10 mouse cellular contexts compared by ENCODE assay signal in the genomic region with DNA sequence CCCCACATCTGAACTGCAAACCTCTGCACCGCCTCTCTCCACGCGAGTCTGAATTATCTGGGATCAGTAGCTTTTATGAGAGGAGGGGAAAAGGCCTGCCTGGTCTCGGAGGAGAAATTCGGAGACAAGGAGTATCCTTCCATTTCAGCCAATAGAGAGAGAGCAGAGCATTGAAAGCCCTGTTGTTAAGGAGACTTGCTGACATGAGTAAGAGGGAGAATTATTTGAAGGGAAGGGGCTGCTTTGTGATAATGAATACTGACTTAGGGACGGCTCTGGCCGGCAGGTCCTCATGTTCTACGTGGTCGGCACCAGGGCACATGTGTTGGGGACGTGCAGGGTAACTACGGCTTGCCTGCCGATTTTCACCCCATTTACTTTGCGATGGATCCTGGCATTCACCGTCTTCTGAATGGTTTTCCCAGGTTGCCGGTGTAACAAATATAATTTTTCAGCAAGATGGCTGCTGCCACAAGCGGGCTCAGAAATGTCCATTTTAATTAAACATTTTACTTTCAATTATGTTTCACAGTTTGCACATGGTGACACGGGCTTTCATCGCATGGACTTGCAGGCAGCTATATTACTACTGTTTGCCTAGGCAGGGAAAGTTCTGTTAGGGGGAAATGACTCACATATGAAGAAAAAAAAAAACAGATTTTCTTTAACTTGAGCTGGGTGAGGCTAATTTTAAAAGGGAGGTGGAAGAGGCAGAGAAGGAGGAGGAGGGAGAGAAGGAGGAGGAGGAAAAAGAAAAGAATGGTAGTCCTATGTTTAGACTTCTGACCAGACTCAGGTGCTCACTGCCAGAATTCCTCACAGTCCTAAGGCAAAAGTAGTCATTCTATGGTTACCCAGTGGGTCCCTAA.
A peak's percentile ranks its signal among the peaks of the same experiment; 100 is the strongest.
DNase-seq lines count a peak whose midpoint lies in the region; ATAC-seq lines count a peak whose summit lies in the region.
"Had no signal": no experiment of that assay in that cellular context is flagged by ENCODE, and none has a peak within 500 bp of the region (broad histone marks: within the 10 kb centered on the region; RNA-seq: fewer than 3 reads in every experiment).

No protein-coding gene starts in this region.

- WGBS in heart, embryonic 15.5 days: 49% methylated on average over 18 of the region's 18 CpGs
- 38% methylated on average over 18 of the region's 18 CpGs for WGBS in hindbrain, embryonic 16.5 days

- peaks cover 9% of the 10 kb centered on the region; the same call in 1 of the 2 replicates for H3K27me3 ChIP-seq in heart, embryonic 15.5 days
- peaks cover 10% of the 10 kb centered on the region for H3K27me3 ChIP-seq in hindbrain, embryonic 16.5 days (replicated peaks; ENCODE audit: control insufficient read depth, insufficient read depth, low read length)

- H3K4me1 ChIP-seq in heart, embryonic 15.5 days (replicated peaks): no peaks in the 10 kb centered on the region
- no peaks in the 10 kb centered on the region for H3K4me1 ChIP-seq in hindbrain, embryonic 16.5 days (ENCODE audit: control insufficient read depth, insufficient read depth, low read depth, low read length)

- DNase-seq in heart, postnatal 4 days: no peak
- DNase-seq in urinary bladder, postnatal 14 days (ENCODE audit: low spot score): peak; percentile 9
- no peak for DNase-seq in urinary bladder, postnatal 4 days (ENCODE audit: low spot score in 2 of 2)
- DNase-seq in retina, embryonic 14.5 days (ENCODE audit: low spot score): peak; percentile 15
- no peak for DNase-seq in cerebellum, adult 9-10 months
- no peak for DNase-seq in adrenal gland, postnatal 36 days
- DNase-seq: adrenal gland, postnatal 10 days; liver, postnatal 0 days had no signal

- H3K9me3 ChIP-seq in heart, embryonic 15.5 days (replicated peaks): no peaks in the 10 kb centered on the region
- H3K9me3 ChIP-seq in hindbrain, embryonic 16.5 days (ENCODE audit: control insufficient read depth, low read length): no peaks in the 10 kb centered on the region

- H3K36me3 ChIP-seq in heart, embryonic 15.5 days: no peaks in the 10 kb centered on the region
- no peaks in the 10 kb centered on the region for H3K36me3 ChIP-seq in hindbrain, embryonic 16.5 days (ENCODE audit: control insufficient read depth, insufficient read depth, low read length)

- 0 out of 2 replicates have a peak overlapping the region, but pooled peaks have one; percentile 0 for H3K4me3 ChIP-seq in heart, embryonic 15.5 days
- peak overlapping the region; percentile 25 for H3K4me3 ChIP-seq in hindbrain, embryonic 16.5 days (ENCODE audit: low read length)

- H3K27ac ChIP-seq in heart, embryonic 15.5 days: no peak overlapping the region
- H3K27ac ChIP-seq in hindbrain, embryonic 16.5 days (ENCODE audit: low read depth, low read length): no peak overlapping the region

- peak overlapping the region; percentile 33 for H3K4me2 ChIP-seq in heart, embryonic 15.5 days
- H3K4me2 ChIP-seq in hindbrain, embryonic 16.5 days (ENCODE audit: low read length): peak overlapping the region; percentile 57

- H3K9ac ChIP-seq in heart, embryonic 15.5 days: no peak overlapping the region
- H3K9ac ChIP-seq in hindbrain, embryonic 16.5 days (ENCODE audit: low read depth, low read length): peak overlapping the region; percentile 41
- H3K9ac ChIP-seq: liver, postnatal 0 days had no signal

- no peak for ATAC-seq in heart, embryonic 15.5 days (replicated peaks; ENCODE audit: insufficient number of reproducible peaks, insufficient read depth, low FRiP score, low read depth)
- peak; percentile 45; the same call in 1 of the 2 replicates for ATAC-seq in hindbrain, embryonic 16.5 days
- ATAC-seq: liver, postnatal 0 days had no signal

Comparison
In these comparisons a context has a peak if more than half of its experiments do, and no peak if none do; other contexts are left out.
1. DNase-seq: peak in urinary bladder, postnatal 14 days (single experiment) and retina, embryonic 14.5 days (single experiment); none in heart, postnatal 4 days (single experiment), urinary bladder, postnatal 4 days (0 of 2), cerebellum, adult 9-10 months (single experiment) and adrenal gland, postnatal 36 days (0 of 2).